Mouse (Mus musculus) G1E-ER4 (cell line): ENCODE data around the gene Lyrm4. TPM values are rescaled to one million over a fixed set of nuclear protein-coding genes. Genes with fewer than 3 reads are reported as not detected.

Experiments
- GATA1 ChIP-seq: IDR thresholded peaks from one replicate; pipeline ENCODE4 v1.8.0; 2012; ENCODE audit warnings: low read length, inconsistent platforms
- polyA plus RNA-seq: library from polyadenylated mRNA; stranded (reverse); fragments of >175 nt; gene quantifications from 2 replicates; pipeline ENCODE4 v1.2.3, GENCODE M21; 2012

Gene Lyrm4
- 8.6 and 11.5 TPM in 2 replicates for polyA plus RNA-seq

GRCm38 (mm10) chr13:36117143-36118014 lies at the start of gene Lyrm4, which contains the start of gene Fars2:
TSS of gene Lyrm4 (minus strand) at chr13:36117526.
TSS of gene Fars2 (plus strand) at chr13:36117412.
- TF ChIP-seq GATA1 = no peak

GRCm38 (mm10) chr13:36163898-36164297 lies 46.6 kb upstream of the Lyrm4 start:
- no peak for TF ChIP-seq GATA1

- TF ChIP-seq GATA1 = no peak
Observed at GRCm38 (mm10) chr13:36163411-36163810, 46.1 kb upstream of the Lyrm4 start.

- TF ChIP-seq GATA1 = no peak
Observed at GRCm38 (mm10) chr13:36156340-36156931, 39.1 kb upstream of the Lyrm4 start.

- TF ChIP-seq GATA1 = no peak
Observed at GRCm38 (mm10) chr13:36152728-36153498, 35.6 kb upstream of the Lyrm4 start.

- TF ChIP-seq GATA1 = no peak
Observed at GRCm38 (mm10) chr13:36150272-36150671, 32.9 kb upstream of the Lyrm4 start.

GRCm38 (mm10) chr13:36149175-36149939 lies 32.0 kb upstream of the Lyrm4 start:
- no peak for TF ChIP-seq GATA1

- no peak for TF ChIP-seq GATA1
Observed at GRCm38 (mm10) chr13:36145601-36146000, 28.3 kb upstream of the Lyrm4 start.

- no peak for TF ChIP-seq GATA1
Observed at GRCm38 (mm10) chr13:36140247-36141016, 23.1 kb upstream of the Lyrm4 start.

- no peak for TF ChIP-seq GATA1
Observed at GRCm38 (mm10) chr13:36139703-36140102, 22.4 kb upstream of the Lyrm4 start.

- TF ChIP-seq GATA1 = no peak
Observed at GRCm38 (mm10) chr13:36131992-36132649, 14.8 kb upstream of the Lyrm4 start.

GRCm38 (mm10) chr13:36131401-36131800 lies 14.1 kb upstream of the Lyrm4 start:
- TF ChIP-seq GATA1 = no peak

- no peak for TF ChIP-seq GATA1
Observed at GRCm38 (mm10) chr13:36129360-36130054, 12.2 kb upstream of the Lyrm4 start.
